Mouse (Mus musculus): ENCODE measurements around the gene Ifnar2. TPM values are rescaled to one million over a fixed set of nuclear protein-coding genes. Genes with fewer than 3 reads are reported as not detected.

Gene Ifnar2
- total RNA-seq, 1 experiment: 20.6 TPM

DNA sequence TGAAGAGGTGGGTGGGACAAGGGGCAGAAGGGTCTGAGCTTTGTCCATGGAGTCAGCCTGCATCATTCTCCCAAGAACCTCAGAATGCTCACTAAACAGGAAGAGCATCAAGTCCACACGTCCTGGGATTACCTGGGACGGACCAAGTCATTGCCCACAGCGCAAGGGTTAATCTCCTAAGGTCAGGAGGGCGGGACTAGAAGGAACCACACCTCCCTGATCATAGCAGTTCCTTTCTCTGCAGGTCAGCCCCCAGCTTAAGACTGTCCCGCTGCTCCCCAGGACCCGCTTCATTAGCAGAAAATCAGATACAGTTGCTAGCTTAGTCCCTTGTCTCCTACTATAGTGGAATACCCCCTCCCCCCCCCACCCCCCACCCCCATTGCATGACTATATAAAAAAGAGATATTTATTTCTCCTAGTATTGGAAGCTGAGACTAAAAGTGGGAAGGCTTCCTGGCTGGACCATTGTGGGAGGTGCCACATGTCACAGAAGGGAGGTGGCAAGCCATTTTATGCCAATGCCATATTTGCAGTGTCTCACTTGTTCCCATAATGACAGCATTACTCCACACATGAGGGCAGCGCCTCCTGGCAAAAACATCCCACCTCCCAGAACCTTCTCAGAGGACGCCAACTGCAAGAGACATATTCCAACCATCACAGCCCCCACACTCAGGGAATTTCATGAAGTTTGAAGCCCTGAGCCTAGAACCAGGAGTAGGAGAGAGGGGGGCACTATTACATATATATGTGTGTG, 23.2 kb downstream of the Ifnar2 start:
- no peak overlapping the region for H3K27ac ChIP-seq (ENCODE audit: insufficient read depth, low read depth, low read length, poor library complexity, severe bottlenecking)
- TF ChIP-seq ZC3H11A (IDR thresholded peaks at IDR 0.05; ENCODE audit: borderline replicate concordance, low read depth, low read length) (no peak), ZNF384 (IDR thresholded peaks at IDR 0.05; ENCODE audit: low read depth, low read length) (no peak), MAFK (IDR thresholded peaks at IDR 0.05; ENCODE audit: insufficient read depth, low read depth, low read length) (no peak), HCFC1 (IDR thresholded peaks at IDR 0.05; ENCODE audit: borderline replicate concordance, insufficient read depth, low read length) (no peak), CHD2 (IDR thresholded peaks at IDR 0.05; ENCODE audit: low read depth, low read length) (no peak)
- H3K36me3 ChIP-seq (ENCODE audit: control insufficient read depth, insufficient read depth, low read length, poor library complexity, severe bottlenecking): no peaks in the 10 kb centered on the region; the same call in 1 of the 2 replicates
- DNase-seq (ENCODE audit: low read depth, low spot score): no peak
- H3K9ac ChIP-seq (ENCODE audit: insufficient read depth, low read depth, low read length, poor library complexity, severe bottlenecking): no peak overlapping the region
- in situ Hi-C loops (cut with MboI; ENCODE audit: low sequenced_read_pairs in 2 of 2, unreplicated experiment in 2 of 2): no loop called here
- no peaks in the 10 kb centered on the region for H3K4me1 ChIP-seq (ENCODE audit: control insufficient read depth in 2 of 2, insufficient read depth in 2 of 2, low read length in 2 of 2, poor library complexity in 1 of 2)
- H3K4me3 ChIP-seq (ENCODE audit: insufficient read depth in 1 of 2, low read depth in 1 of 2, low read length in 2 of 2, poor library complexity in 1 of 2, severe bottlenecking in 1 of 2): no peak overlapping the region
- H3K9me3 ChIP-seq (ENCODE audit: control insufficient read depth, insufficient read depth, low read depth, low read length): no peaks in the 10 kb centered on the region

DNA sequence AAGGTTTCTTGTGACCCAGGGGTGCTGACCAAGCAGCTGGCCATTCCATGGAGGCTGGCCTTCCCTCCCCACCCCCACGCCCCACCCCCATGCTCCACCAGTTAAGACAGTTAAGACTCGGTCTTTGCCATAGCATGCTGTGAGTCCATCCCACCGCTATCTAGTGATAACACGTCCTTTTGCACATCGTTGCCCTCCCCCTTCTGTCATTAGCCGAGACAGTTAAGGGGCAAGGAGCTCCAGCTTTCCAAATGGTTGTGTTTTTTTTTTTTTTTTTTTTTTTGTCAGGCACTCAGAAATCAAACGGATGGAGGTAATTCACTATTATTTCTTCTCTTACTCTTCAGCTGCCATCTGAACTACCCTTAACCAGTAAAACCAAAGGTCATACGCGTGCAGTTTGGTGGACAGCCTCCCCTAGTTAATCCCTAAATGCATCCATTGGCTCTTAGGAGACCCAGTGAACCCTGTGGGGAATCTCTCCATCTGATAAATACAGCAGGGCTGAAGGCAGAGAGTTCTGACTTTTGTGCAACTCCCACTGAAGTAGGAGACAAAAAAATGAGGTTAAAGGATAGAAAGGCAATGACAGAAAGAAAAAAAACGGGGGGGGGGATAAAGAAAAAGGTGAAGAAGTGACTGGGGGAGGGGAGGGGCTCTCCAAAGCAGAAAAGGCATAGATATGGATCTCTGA, 24.4 kb downstream of the Ifnar2 start:
- Histone ChIP-seq H3K9me3 (ENCODE audit: control insufficient read depth, insufficient read depth, low read depth, low read length) (no peaks in the 10 kb centered on the region), H3K4me3 (ENCODE audit: insufficient read depth in 1 of 2, low read depth in 1 of 2, low read length in 2 of 2, poor library complexity in 1 of 2, severe bottlenecking in 1 of 2) (no peak overlapping the region), H3K4me1 (ENCODE audit: control insufficient read depth in 2 of 2, insufficient read depth in 2 of 2, low read length in 2 of 2, poor library complexity in 1 of 2) (no peaks in the 10 kb centered on the region), H3K27ac (ENCODE audit: insufficient read depth, low read depth, low read length, poor library complexity, severe bottlenecking) (no peak overlapping the region), H3K36me3 (ENCODE audit: control insufficient read depth, insufficient read depth, low read length, poor library complexity, severe bottlenecking) (no peaks in the 10 kb centered on the region; the same call in 1 of the 2 replicates), H3K9ac (ENCODE audit: insufficient read depth, low read depth, low read length, poor library complexity, severe bottlenecking) (no peak overlapping the region)
- in situ Hi-C loops (cut with MboI; ENCODE audit: low sequenced_read_pairs in 2 of 2, unreplicated experiment in 2 of 2): no loop called here
- TF ChIP-seq HCFC1 (IDR thresholded peaks at IDR 0.05; ENCODE audit: borderline replicate concordance, insufficient read depth, low read length): no peak
- TF ChIP-seq ZC3H11A (IDR thresholded peaks at IDR 0.05; ENCODE audit: borderline replicate concordance, low read depth, low read length): no peak
- TF ChIP-seq MAFK (IDR thresholded peaks at IDR 0.05; ENCODE audit: insufficient read depth, low read depth, low read length): no peak
- no peak for TF ChIP-seq CHD2 (IDR thresholded peaks at IDR 0.05; ENCODE audit: low read depth, low read length)
- TF ChIP-seq ZNF384 (IDR thresholded peaks at IDR 0.05; ENCODE audit: low read depth, low read length): no peak
- no peak for DNase-seq (ENCODE audit: low read depth, low spot score)

DNA sequence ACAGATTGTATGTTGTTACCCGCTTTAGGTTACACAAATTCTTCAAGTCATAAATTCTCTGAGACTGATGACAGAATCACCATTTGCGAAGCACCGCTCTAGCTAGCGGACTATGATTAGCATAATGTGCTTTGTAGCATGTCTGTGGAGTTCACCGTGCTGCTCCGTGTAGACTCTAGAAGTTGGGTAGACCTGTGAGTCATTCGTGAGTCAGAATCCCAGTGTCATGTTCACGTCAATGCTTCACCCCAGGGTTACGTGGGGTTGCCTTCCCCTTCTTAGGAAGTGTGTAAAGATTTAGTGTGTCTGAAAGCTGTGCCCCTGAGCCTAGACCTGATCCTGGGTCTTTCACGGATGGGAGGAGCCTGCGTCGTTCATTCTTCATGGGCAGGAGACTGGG, 25.4 kb downstream of the Ifnar2 start:
- Histone ChIP-seq H3K9ac (ENCODE audit: insufficient read depth, low read depth, low read length, poor library complexity, severe bottlenecking) (no peak overlapping the region), H3K27ac (ENCODE audit: insufficient read depth, low read depth, low read length, poor library complexity, severe bottlenecking) (no peak overlapping the region), H3K9me3 (ENCODE audit: control insufficient read depth, insufficient read depth, low read depth, low read length) (no peaks in the 10 kb centered on the region), H3K4me3 (ENCODE audit: insufficient read depth in 1 of 2, low read depth in 1 of 2, low read length in 2 of 2, poor library complexity in 1 of 2, severe bottlenecking in 1 of 2) (no peak overlapping the region), H3K4me1 (ENCODE audit: control insufficient read depth in 2 of 2, insufficient read depth in 2 of 2, low read length in 2 of 2, poor library complexity in 1 of 2) (no peaks in the 10 kb centered on the region), H3K36me3 (ENCODE audit: control insufficient read depth, insufficient read depth, low read length, poor library complexity, severe bottlenecking) (no peaks in the 10 kb centered on the region; the same call in 1 of the 2 replicates)
- in situ Hi-C loops (cut with MboI; ENCODE audit: low sequenced_read_pairs in 2 of 2, unreplicated experiment in 2 of 2): no loop called here
- no peak for TF ChIP-seq CHD2 (IDR thresholded peaks at IDR 0.05; ENCODE audit: low read depth, low read length)
- TF ChIP-seq HCFC1 (IDR thresholded peaks at IDR 0.05; ENCODE audit: borderline replicate concordance, insufficient read depth, low read length): no peak
- no peak for TF ChIP-seq ZC3H11A (IDR thresholded peaks at IDR 0.05; ENCODE audit: borderline replicate concordance, low read depth, low read length)
- TF ChIP-seq MAFK (IDR thresholded peaks at IDR 0.05; ENCODE audit: insufficient read depth, low read depth, low read length): no peak
- no peak for TF ChIP-seq ZNF384 (IDR thresholded peaks at IDR 0.05; ENCODE audit: low read depth, low read length)
- no peak for DNase-seq (ENCODE audit: low read depth, low spot score)

DNA sequence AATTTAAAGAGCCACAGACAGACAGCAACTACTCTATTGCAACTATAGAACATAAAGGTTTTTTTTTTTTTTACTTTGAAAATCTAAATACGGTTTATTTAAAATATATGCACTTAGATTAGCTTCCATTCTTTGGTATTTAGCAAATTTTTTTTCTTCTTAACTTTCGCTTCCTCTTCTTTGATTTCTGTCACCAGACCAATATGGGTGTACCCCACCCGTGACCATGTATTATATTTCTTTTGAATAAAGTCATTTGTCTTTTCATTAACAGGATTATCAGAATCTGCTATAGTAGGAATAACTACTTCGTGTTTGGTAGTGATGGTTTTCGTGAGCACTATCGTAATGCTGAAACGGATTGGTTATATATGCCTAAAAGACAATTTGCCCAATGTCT, 26.4 kb downstream of the Ifnar2 start:
- no peak for DNase-seq (ENCODE audit: low read depth, low spot score)
- H3K27ac ChIP-seq (ENCODE audit: insufficient read depth, low read depth, low read length, poor library complexity, severe bottlenecking): no peak overlapping the region
- in situ Hi-C loops (cut with MboI; ENCODE audit: low sequenced_read_pairs in 2 of 2, unreplicated experiment in 2 of 2): no loop called here
- no peaks in the 10 kb centered on the region for H3K9me3 ChIP-seq (ENCODE audit: control insufficient read depth, insufficient read depth, low read depth, low read length)
- H3K4me1 ChIP-seq (ENCODE audit: control insufficient read depth in 2 of 2, insufficient read depth in 2 of 2, low read length in 2 of 2, poor library complexity in 1 of 2): no peaks in the 10 kb centered on the region
- no peak for TF ChIP-seq HCFC1 (IDR thresholded peaks at IDR 0.05; ENCODE audit: borderline replicate concordance, insufficient read depth, low read length)
- TF ChIP-seq CHD2 (IDR thresholded peaks at IDR 0.05; ENCODE audit: low read depth, low read length): no peak
- TF ChIP-seq ZNF384 (IDR thresholded peaks at IDR 0.05; ENCODE audit: low read depth, low read length): no peak
- TF ChIP-seq ZC3H11A (IDR thresholded peaks at IDR 0.05; ENCODE audit: borderline replicate concordance, low read depth, low read length): no peak
- no peak for TF ChIP-seq MAFK (IDR thresholded peaks at IDR 0.05; ENCODE audit: insufficient read depth, low read depth, low read length)
- H3K36me3 ChIP-seq (ENCODE audit: control insufficient read depth, insufficient read depth, low read length, poor library complexity, severe bottlenecking): no peaks in the 10 kb centered on the region
- no peak overlapping the region for H3K4me3 ChIP-seq (ENCODE audit: insufficient read depth in 1 of 2, low read depth in 1 of 2, low read length in 2 of 2, poor library complexity in 1 of 2, severe bottlenecking in 1 of 2)
- H3K9ac ChIP-seq (ENCODE audit: insufficient read depth, low read depth, low read length, poor library complexity, severe bottlenecking): no peak overlapping the region
